Mouse (Mus musculus) heart, postnatal 0 days (tissue): Measurements from ENCODE around the gene Rbm47. TPM values are rescaled to one million over a fixed set of nuclear protein-coding genes. Genes with fewer than 3 reads are reported as not detected.

Experiments
- ATAC-seq: fragments of 200-750 bp; cut with Nextera tagmentation; 2 replicates; pipeline ENCODE4 v1.8.0; 2017; ENCODE audit warnings: low read depth, moderate number of reproducible peaks, moderate library complexity; ENCODE audit not compliant: insufficient read depth
- DNase-seq: peaks from one replicate; pipeline ENCODE4 v3.0.0-alpha.2; 2016; ENCODE audit warnings: low spot score
- H3K27ac ChIP-seq: fragments of 300-500 bp; sonication (generic); 2 replicates; pipeline ENCODE4 v1.5.1; 2014; ENCODE audit warnings: low read depth, mild to moderate bottlenecking
- H3K27me3 ChIP-seq: fragments of 300-500 bp; sonication (generic); 2 replicates; pipeline ENCODE4 v1.6.1; 2014; ENCODE audit warnings: low read length, mixed read lengths; ENCODE audit not compliant: control insufficient read depth, insufficient read depth
- H3K36me3 ChIP-seq: fragments of 300-500 bp; sonication (generic); replicated peaks from 2 replicates; pipeline ENCODE4 v1.6.1; 2014; ENCODE audit warnings: low read length, mixed read lengths; ENCODE audit not compliant: control insufficient read depth, insufficient read depth
- H3K4me1 ChIP-seq: fragments of 300-500 bp; sonication (generic); 2 replicates; pipeline ENCODE4 v1.6.1; 2014; ENCODE audit warnings: antibody characterized with exemption; ENCODE audit not compliant: control insufficient read depth, insufficient read depth
- H3K4me2 ChIP-seq: fragments of 300-500 bp; sonication (generic); 2 replicates; pipeline ENCODE4 v1.6.1; 2014; ENCODE audit warnings: low read depth, mild to moderate bottlenecking, low read length, moderate library complexity
- H3K4me3 ChIP-seq: fragments of 300-500 bp; sonication (generic); 2 replicates; pipeline ENCODE4 v1.5.1; 2014; ENCODE audit warnings: low read depth, low read length
- H3K9ac ChIP-seq: fragments of 300-500 bp; sonication (generic); replicated peaks from 2 replicates; pipeline ENCODE4 v1.6.1; 2014; ENCODE audit warnings: low read depth, low read length, mixed read lengths
- H3K9me3 ChIP-seq: fragments of 300-500 bp; sonication (generic); replicated peaks from 2 replicates; pipeline ENCODE4 v1.6.1; 2016; ENCODE audit warnings: low read length; ENCODE audit not compliant: control insufficient read depth
- CTCF ChIP-seq: IDR thresholded peaks from 2 replicates; pipeline ENCODE4 v1.5.1; 2016; ENCODE audit warnings: antibody characterized with exemption, control low read depth, low read depth
- EP300 ChIP-seq: IDR thresholded peaks from 2 replicates; pipeline ENCODE4 v1.6.1; 2016; ENCODE audit warnings: antibody characterized with exemption, low read depth
- WGBS: fragments of 180-500 bp; shearing (Covaris S2); extraction: QIAGEN DNeasy Blood & Tissue Kit; methylation state at CpG from one replicate; pipeline ENCODE4 v1.1.7; 2014; 5-methylcytosine and 5-hydroxymethylcytosine counted together
- microRNA-seq: library from miRNA; unstranded; fragments of <30 nt; microRNA quantifications from one replicate; pipeline ENCODE4, GENCODE M21; 2016
- polyA plus RNA-seq: library from polyadenylated mRNA; unstranded; fragments of >200 nt; fragmentation: Nextera tagmentation; extraction: Ambion mirVana; gene quantifications from 2 replicates; pipeline ENCODE4 v1.2.1, GENCODE M21; 2015
- total RNA-seq: library from RNA; depleted of rRNA; stranded (reverse); fragments of >200 nt; gene quantifications from 2 replicates; pipeline ENCODE4 v1.2.3, GENCODE M21; 2014; ENCODE audit warnings: low replicate concordance; rRNA removed

The Rbm47 gene
- total and polyA plus RNA-seq, 2 experiments from 2014 or later: 1.1 to 11.2 TPM

- Histone ChIP-seq H3K4me3 (no peak overlapping the region), H3K27ac (no peak overlapping the region), H3K4me1 (no peaks in the 10 kb centered on the region), H3K36me3 (no peaks in the 10 kb centered on the region), H3K9ac (no peak overlapping the region), H3K27me3 (no peaks in the 10 kb centered on the region), H3K9me3 (no peaks in the 10 kb centered on the region), H3K4me2 (no peak overlapping the region)
- DNase-seq (no peak), ATAC-seq (no peak)
- WGBS: 50% methylated on average over 12 of the region's 12 CpGs
- no peak for TF ChIP-seq EP300
- TF ChIP-seq CTCF: no peak
These were observed 205.8 kb downstream of the Rbm47 start for GRCm38 (mm10) chr5:65967091-65967490.

Small RNAs within 50 kb of the gene (microRNA-seq; reads per million reads assigned to microRNA genes)
- gene Gm25952: not detected

Other genes starting within 250 kb of the Rbm47 start
- gene Chrna9, start 238.2 kb downstream of the Rbm47 start, total RNA-seq: 6.9 and 21.2 TPM in 2 replicates
- not detected in 2 replicates for gene Chrna9, start 238.2 kb downstream of the Rbm47 start, polyA plus RNA-seq
- 0.08 TPM in 1 of 2 replicates, not detected in the other for gene 9130230L23Rik, start 168.8 kb downstream of the Rbm47 start, total RNA-seq
- 0.14 and 0.26 TPM in 2 replicates for gene 9130230L23Rik, start 168.8 kb downstream of the Rbm47 start, polyA plus RNA-seq
- gene Nsun7, start 86.8 kb upstream of the Rbm47 start, total RNA-seq: not detected in 2 replicates
- 0.05 and 0.07 TPM in 2 replicates for gene Nsun7, start 86.8 kb upstream of the Rbm47 start, polyA plus RNA-seq